Mouse (Mus musculus) intestine, embryonic 16.5 days (tissue): ENCODE measurements around the gene Cep83. TPM values are rescaled to one million over a fixed set of nuclear protein-coding genes. Genes with fewer than 3 reads are reported as not detected.

ENCODE experiments used
- ATAC-seq: fragments of 200-750 bp; cut with Nextera tagmentation; 2 replicates; pipeline ENCODE4 v1.8.0; 2017; ENCODE audit warnings: moderate TSS enrichment, moderate library complexity
- H3K27ac ChIP-seq: fragments of 300-500 bp; sonication (generic); 2 replicates; pipeline ENCODE4 v1.5.1; 2014; ENCODE audit warnings: mild to moderate bottlenecking, low read length
- H3K27me3 ChIP-seq: fragments of 300-500 bp; sonication (generic); replicated peaks from 2 replicates; pipeline ENCODE4 v1.6.1; 2014; ENCODE audit warnings: low read length, control low read depth, mixed read lengths; ENCODE audit not compliant: control insufficient read depth, insufficient read depth
- H3K36me3 ChIP-seq: fragments of 300-500 bp; sonication (generic); 2 replicates; pipeline ENCODE4 v1.6.1; 2014; ENCODE audit warnings: low read length, control low read depth; ENCODE audit not compliant: control insufficient read depth, insufficient read depth
- H3K4me1 ChIP-seq: fragments of 300-500 bp; sonication (generic); 2 replicates; pipeline ENCODE4 v1.6.1; 2014; ENCODE audit warnings: low read length, control low read depth, mixed read lengths; ENCODE audit not compliant: control insufficient read depth, insufficient read depth
- H3K4me2 ChIP-seq: fragments of 300-500 bp; sonication (generic); 2 replicates; pipeline ENCODE4 v1.6.1; 2014; ENCODE audit warnings: low read depth, low read length, control low read depth
- H3K4me3 ChIP-seq: fragments of 300-500 bp; sonication (generic); 2 replicates; pipeline ENCODE4 v1.5.1; 2014; ENCODE audit warnings: mild to moderate bottlenecking, low read length
- H3K9ac ChIP-seq: fragments of 300-500 bp; sonication (generic); 2 replicates; pipeline ENCODE4 v1.6.1; 2014; ENCODE audit warnings: low read depth, low read length
- H3K9me3 ChIP-seq: fragments of 300-500 bp; sonication (generic); 2 replicates; pipeline ENCODE4 v1.6.1; 2016; ENCODE audit warnings: low read length, control low read depth; ENCODE audit not compliant: control insufficient read depth
- WGBS: fragments of 180-500 bp; shearing (Covaris S2); extraction: QIAGEN DNeasy Blood & Tissue Kit; methylation state at CpG from one replicate; pipeline ENCODE4 v1.1.7; 2014; 5-methylcytosine and 5-hydroxymethylcytosine counted together
- polyA plus RNA-seq: library from polyadenylated mRNA; unstranded; fragments of >200 nt; fragmentation: Nextera tagmentation; extraction: Ambion mirVana; gene quantifications from 2 replicates; pipeline ENCODE4 v1.2.1, GENCODE M21; 2015

Cep83 gene
- polyA plus RNA-seq = 10.1 and 10.2 TPM in 2 replicates

- peak within 1 kb of the TSS; percentile 86 for H3K9ac ChIP-seq
- no peaks in the 10 kb centered on the region for H3K27me3 ChIP-seq
- under 1% methylated on average over 72 of the region's 86 CpGs for WGBS
- peaks cover 5% of the 10 kb centered on the region for H3K4me1 ChIP-seq
- peak; percentile 99 for ATAC-seq
- H3K4me3 ChIP-seq = peak within 1 kb of the TSS; percentile 98
- H3K9me3 ChIP-seq = no peaks in the 10 kb centered on the region
- H3K4me2 ChIP-seq = peak within 1 kb of the TSS; percentile 85
- H3K27ac ChIP-seq = peak within 1 kb of the TSS; percentile 92
- H3K36me3 ChIP-seq = no peaks in the 10 kb centered on the region
These were observed at the start of gene Cep83 for GRCm38 (mm10) chr10:94688420-94689175. Gene Cep83, plus strand, starts transcription at chr10:94688654.

DNA sequence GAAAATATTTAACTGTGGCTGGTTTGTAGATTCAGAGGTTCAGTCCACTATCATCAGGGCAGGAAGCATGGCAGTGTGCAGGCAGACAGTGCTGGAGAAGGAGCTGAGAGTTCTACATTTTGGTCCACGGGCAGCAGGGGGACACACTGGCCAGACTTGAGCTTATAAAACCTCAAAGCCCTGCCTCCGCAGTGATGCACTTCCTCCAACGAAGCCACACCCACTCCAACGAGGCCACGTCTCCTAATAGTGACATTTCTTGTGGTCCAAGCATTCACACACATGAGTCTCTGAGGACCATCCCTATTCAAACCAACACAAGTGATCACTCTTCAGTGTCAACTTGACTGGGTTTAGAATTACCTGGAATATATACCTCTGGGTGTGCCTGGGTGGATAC is 49.2 kb upstream of the Cep83 start:
- no peaks in the 10 kb centered on the region for H3K36me3 ChIP-seq
- H3K27me3 ChIP-seq = no peaks in the 10 kb centered on the region
- no peak for ATAC-seq
- no peaks in the 10 kb centered on the region for H3K9me3 ChIP-seq
- 74% methylated on average over 5 of the region's 5 CpGs for WGBS
- no peak overlapping the region for H3K4me3 ChIP-seq
- no peak overlapping the region for H3K9ac ChIP-seq
- H3K27ac ChIP-seq = no peak overlapping the region
- no peaks in the 10 kb centered on the region for H3K4me1 ChIP-seq
- H3K4me2 ChIP-seq = no peak overlapping the region

DNA sequence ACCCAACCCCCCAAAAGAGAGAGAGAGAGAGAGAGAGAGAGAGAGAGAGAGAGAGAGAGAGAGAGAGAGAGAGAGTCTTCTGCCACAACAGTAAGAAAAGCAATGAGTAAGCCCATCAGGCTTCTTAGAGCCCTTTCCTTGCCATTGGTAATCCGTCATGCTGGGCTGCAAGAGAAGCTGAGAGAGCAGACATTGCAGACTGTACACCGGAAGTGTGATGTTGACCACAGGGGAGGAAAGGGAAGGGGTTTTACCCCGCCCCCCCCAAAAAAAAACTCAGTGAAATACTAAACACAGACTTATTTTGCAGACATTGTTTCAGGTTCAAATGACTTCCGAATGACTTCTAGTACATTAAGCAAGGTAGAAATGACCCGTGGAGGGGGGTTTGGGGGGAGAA is 48.4 kb upstream of the Cep83 start:
- no peak for ATAC-seq
- Histone ChIP-seq H3K4me2 (no peak overlapping the region), H3K36me3 (no peaks in the 10 kb centered on the region), H3K9me3 (no peaks in the 10 kb centered on the region), H3K4me1 (no peaks in the 10 kb centered on the region), H3K27me3 (no peaks in the 10 kb centered on the region), H3K27ac (no peak overlapping the region), H3K9ac (no peak overlapping the region), H3K4me3 (no peak overlapping the region)
- 77% methylated on average over 5 of the region's 5 CpGs for WGBS

DNA sequence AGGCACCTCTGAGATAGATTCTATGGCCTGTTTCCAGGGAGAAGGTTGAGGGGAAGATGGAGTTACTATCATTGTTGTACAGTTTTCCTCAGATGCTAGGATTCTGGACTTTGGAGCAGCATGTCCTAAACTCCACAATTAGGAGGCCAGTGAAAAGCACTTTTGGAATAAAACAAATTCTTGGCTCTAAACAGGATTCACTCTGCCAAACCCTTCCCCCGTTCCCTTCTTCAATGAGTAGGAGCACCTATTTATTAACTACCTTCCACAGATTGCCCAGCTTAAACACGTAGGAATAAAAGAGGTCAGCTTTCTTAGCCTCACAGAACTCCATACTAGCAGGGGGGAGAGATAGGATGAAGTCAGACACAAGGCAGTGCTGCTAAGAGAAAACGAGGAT is 24.4 kb upstream of the Cep83 start:
- no peaks in the 10 kb centered on the region for H3K9me3 ChIP-seq
- H3K4me1 ChIP-seq = no peaks in the 10 kb centered on the region
- no peak overlapping the region for H3K4me3 ChIP-seq
- 78% methylated on average over 3 of the region's 3 CpGs for WGBS
- H3K36me3 ChIP-seq = no peaks in the 10 kb centered on the region
- no peak overlapping the region for H3K27ac ChIP-seq
- H3K4me2 ChIP-seq = no peak overlapping the region
- H3K27me3 ChIP-seq = no peaks in the 10 kb centered on the region
- no peak for ATAC-seq
- H3K9ac ChIP-seq = no peak overlapping the region

DNA sequence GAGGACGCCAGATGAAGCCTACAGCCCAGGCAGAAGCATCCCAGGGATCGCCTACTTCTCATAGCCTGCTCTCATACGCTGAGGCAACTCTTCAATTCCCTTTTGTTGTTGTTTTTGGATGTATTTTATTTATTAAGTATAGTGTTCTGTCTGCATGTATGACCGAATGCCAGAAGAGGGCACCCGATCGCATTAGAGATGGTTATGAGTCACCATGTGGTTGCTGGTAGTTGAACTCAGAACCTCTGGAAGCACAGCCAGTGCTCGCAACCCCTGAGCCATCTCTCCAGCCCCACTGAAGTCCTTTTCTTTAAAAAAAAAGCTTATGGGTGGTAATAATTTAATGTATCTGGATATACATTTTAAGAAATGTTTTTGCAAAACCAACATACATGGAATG is 24.0 kb upstream of the Cep83 start:
- H3K4me3 ChIP-seq = no peak overlapping the region
- H3K9me3 ChIP-seq = no peaks in the 10 kb centered on the region
- no peak overlapping the region for H3K9ac ChIP-seq
- 93% methylated on average over 7 of the region's 7 CpGs for WGBS
- no peaks in the 10 kb centered on the region for H3K4me1 ChIP-seq
- no peak for ATAC-seq
- H3K27ac ChIP-seq = no peak overlapping the region
- no peaks in the 10 kb centered on the region for H3K27me3 ChIP-seq
- H3K4me2 ChIP-seq = no peak overlapping the region
- no peaks in the 10 kb centered on the region for H3K36me3 ChIP-seq

GRCm38 (mm10) chr10:94668147-94668546 is 20.3 kb upstream of the Cep83 start:
- H3K9ac ChIP-seq = no peak overlapping the region
- ATAC-seq = no peak

GRCm38 (mm10) chr10:94687801-94688419 is 544 bp upstream of the Cep83 start:
- H3K9me3 ChIP-seq = no peaks in the 10 kb centered on the region
- ATAC-seq = peak; percentile 85
- no peaks in the 10 kb centered on the region for H3K36me3 ChIP-seq
- peak overlapping the region; percentile 92 for H3K27ac ChIP-seq
- 3% methylated on average over 20 of the region's 20 CpGs for WGBS
- peaks cover 5% of the 10 kb centered on the region for H3K4me1 ChIP-seq
- H3K27me3 ChIP-seq = no peaks in the 10 kb centered on the region
- peak overlapping the region; percentile 98 for H3K4me3 ChIP-seq
- H3K9ac ChIP-seq = peak overlapping the region; percentile 86
- peak overlapping the region; percentile 85 for H3K4me2 ChIP-seq

More at GRCm38 (mm10) chr10:94668147-94668546, 20.3 kb upstream of the Cep83 start:
- Histone ChIP-seq H3K27me3 (no peaks in the 10 kb centered on the region), H3K27ac (no peak overlapping the region), H3K4me1 (no peaks in the 10 kb centered on the region), H3K4me3 (no peak overlapping the region), H3K36me3 (no peaks in the 10 kb centered on the region), H3K9me3 (no peaks in the 10 kb centered on the region), H3K4me2 (no peak overlapping the region)

- Histone ChIP-seq H3K4me3 (peak overlapping the region; percentile 98), H3K27ac (peak overlapping the region; percentile 89)
- peak; percentile 22; the same call in 1 of the 2 replicates for ATAC-seq
These were observed 689 bp downstream of the Cep83 start for GRCm38 (mm10) chr10:94689176-94689510.

DNA sequence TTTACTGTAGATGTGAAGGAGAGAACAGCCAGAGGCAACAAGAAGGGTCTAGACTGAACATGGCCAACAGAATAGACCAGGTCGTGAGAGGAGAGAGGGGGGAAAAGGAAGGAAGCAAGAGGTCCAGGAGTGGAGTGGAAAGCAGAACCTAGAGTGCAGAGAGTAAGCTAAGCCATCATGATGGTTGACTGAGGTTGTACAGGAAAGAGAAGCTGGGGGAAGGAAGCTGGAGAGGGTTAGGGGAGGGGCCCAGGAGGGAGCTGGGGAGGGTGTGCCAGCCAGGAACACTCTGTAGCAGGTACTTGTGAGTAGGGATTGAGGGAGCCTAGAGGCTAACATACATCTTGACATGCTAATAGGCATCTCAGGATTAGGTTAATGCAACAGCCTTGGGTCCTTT is 1.9 kb downstream of the Cep83 start:
- WGBS = 76% methylated on average over 1 of the region's 1 CpGs
- Histone ChIP-seq H3K27me3 (no peaks in the 10 kb centered on the region), H3K36me3 (no peaks in the 10 kb centered on the region), H3K9me3 (no peaks in the 10 kb centered on the region), H3K4me3 (no peak overlapping the region), H3K27ac (no peak overlapping the region), H3K9ac (no peak overlapping the region), H3K4me2 (no peak overlapping the region), H3K4me1 (peaks cover 5% of the 10 kb centered on the region)
- ATAC-seq = no peak

More at GRCm38 (mm10) chr10:94689176-94689510, 689 bp downstream of the Cep83 start:
- Histone ChIP-seq H3K9ac (peak overlapping the region; percentile 86), H3K4me2 (peak overlapping the region; percentile 61), H3K9me3 (no peaks in the 10 kb centered on the region), H3K4me1 (peaks cover 5% of the 10 kb centered on the region), H3K36me3 (no peaks in the 10 kb centered on the region), H3K27me3 (no peaks in the 10 kb centered on the region)
- whole genome bisulfite sequencing = under 1% methylated on average over 7 of the region's 7 CpGs
